Comparison of ENCODE assay signal across 33 mouse cellular contexts in genomic region chr16:65726289-65726688, GRCm38 (mm10).
"Had no signal": no experiment of that assay in that cellular context is flagged by ENCODE, and none has a peak within 500 bp of the region (broad histone marks: within the 10 kb centered on the region; RNA-seq: fewer than 3 reads in every experiment).

No protein-coding gene starts in this region.

- H3K27me3 ChIP-seq: heart, embryonic 12.5 days; heart, embryonic 13.5 days; heart, embryonic 15.5 days; hindbrain, embryonic 12.5 days; hindbrain, embryonic 13.5 days; hindbrain, embryonic 15.5 days; intestine, embryonic 15.5 days; kidney, embryonic 15.5 days had no signal

- DNase-seq: heart, postnatal 10 days; heart, postnatal 14 days; heart, postnatal 36 days; heart, postnatal 4 days; kidney, adult 11 months; kidney, adult 18-20 months; kidney, adult 2 months; kidney, adult 9 months; kidney, postnatal 10 days; kidney, postnatal 14 days; kidney, postnatal 25 days; kidney, postnatal 36 days; kidney, postnatal 4 days; layer of hippocampus, adult 9-11 months; layer of hippocampus, postnatal 36 days had no signal

- H3K27ac ChIP-seq: heart, embryonic 10.5 days; heart, embryonic 13.5 days; heart, embryonic 15.5 days; hindbrain, embryonic 10.5 days; hindbrain, embryonic 12.5 days; hindbrain, embryonic 13.5 days; hindbrain, embryonic 14.5 days; hindbrain, embryonic 15.5 days; hindbrain, postnatal 0 days; intestine, embryonic 15.5 days; kidney, embryonic 15.5 days; kidney, postnatal 0 days; layer of hippocampus, adult 2 months had no signal

- H3K36me3 ChIP-seq: heart, embryonic 10.5 days; heart, embryonic 12.5 days; heart, embryonic 13.5 days; heart, embryonic 15.5 days; hindbrain, embryonic 10.5 days; hindbrain, embryonic 12.5 days; hindbrain, embryonic 13.5 days; hindbrain, embryonic 15.5 days; intestine, embryonic 15.5 days; kidney, embryonic 15.5 days had no signal

- H3K4me1 ChIP-seq: heart, embryonic 10.5 days; heart, embryonic 12.5 days; heart, embryonic 13.5 days; heart, embryonic 15.5 days; hindbrain, embryonic 10.5 days; hindbrain, embryonic 12.5 days; hindbrain, embryonic 13.5 days; intestine, embryonic 15.5 days; kidney, embryonic 15.5 days had no signal

- ATAC-seq: hindbrain, embryonic 16.5 days; hindbrain, postnatal 0 days; inflammation-experienced regulatory T-cells, adult 6 months; intestine, embryonic 15.5 days; intestine, embryonic 16.5 days; intestine, postnatal 0 days had no signal

- H3K9me3 ChIP-seq: heart, embryonic 10.5 days; heart, embryonic 12.5 days; heart, embryonic 13.5 days; heart, embryonic 15.5 days; hindbrain, embryonic 10.5 days; hindbrain, embryonic 12.5 days; hindbrain, embryonic 13.5 days; hindbrain, embryonic 15.5 days; intestine, embryonic 15.5 days; kidney, embryonic 15.5 days had no signal

- H3K4me3 ChIP-seq: heart, embryonic 10.5 days; heart, embryonic 12.5 days; heart, embryonic 13.5 days; heart, embryonic 15.5 days; hindbrain, embryonic 10.5 days; hindbrain, embryonic 12.5 days; hindbrain, embryonic 13.5 days; hindbrain, embryonic 15.5 days; intestine, embryonic 15.5 days; kidney, embryonic 15.5 days; layer of hippocampus, adult 2 months had no signal
